Mouse (Mus musculus) liver, adult 2 months (tissue): Measurements from ENCODE around the gene Sap25.

Source experiments
- CTCF ChIP-seq: fragments of 200-500 bp; IDR thresholded peaks from 2 replicates; pipeline ENCODE4 v1.5.1; 2011; ENCODE audit warnings: low read depth, low read length, control low read depth
- POLR2A ChIP-seq: fragments of 200-500 bp; IDR thresholded peaks from 2 replicates; pipeline ENCODE4 v1.6.1; 2011; ENCODE audit warnings: low read length, control low read depth; ENCODE audit not compliant: insufficient read depth; ENCODE audit errors: extremely low read depth

DNA sequence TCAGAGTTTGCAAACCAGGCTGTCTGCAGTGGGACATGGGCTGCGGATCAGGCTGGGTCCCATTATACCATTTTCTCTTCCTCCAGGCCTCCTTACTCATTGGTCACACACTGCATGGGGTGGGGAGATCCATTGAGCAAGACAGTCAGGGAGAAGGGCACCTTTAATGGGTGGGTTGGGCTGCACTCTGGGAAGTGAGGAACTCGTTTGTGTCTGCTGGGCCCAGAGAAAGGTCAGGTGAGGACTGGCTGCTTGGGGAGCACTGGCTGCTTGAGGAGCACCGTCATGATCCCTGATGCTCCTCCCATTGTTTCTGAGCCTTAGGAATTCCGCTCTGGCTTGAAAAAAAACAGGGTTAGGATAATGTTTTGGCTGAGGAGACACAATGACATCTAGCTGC, 1.8 kb downstream of the Sap25 start:
- TF ChIP-seq POLR2A (no peak), CTCF (no peak)
